Mouse (Mus musculus): ENCODE data around the gene Fmod.

- TF ChIP-seq CTCF (IDR thresholded peaks at IDR 0.05; ENCODE audit: control insufficient read depth, insufficient read depth, insufficient replicate concordance, low read depth, low read length) (no peak), POLR2A (IDR thresholded peaks at IDR 0.05; ENCODE audit: control insufficient read depth, low read depth, low read length) (no peak)
Observed at GRCm38 (mm10) chr1:134046387-134046786, 9.3 kb downstream of the Fmod start.
